Mouse (Mus musculus): ENCODE data around the gene Tagap. TPM values are rescaled to one million over a fixed set of nuclear protein-coding genes. Genes with fewer than 3 reads are reported as not detected.
A peak's percentile ranks its signal among the peaks of the same experiment; 100 is the strongest.

The Tagap gene
- 0.85 and 1.4 TPM in 2 replicates for polyA plus RNA-seq (2012; rRNA removed)

DNA sequence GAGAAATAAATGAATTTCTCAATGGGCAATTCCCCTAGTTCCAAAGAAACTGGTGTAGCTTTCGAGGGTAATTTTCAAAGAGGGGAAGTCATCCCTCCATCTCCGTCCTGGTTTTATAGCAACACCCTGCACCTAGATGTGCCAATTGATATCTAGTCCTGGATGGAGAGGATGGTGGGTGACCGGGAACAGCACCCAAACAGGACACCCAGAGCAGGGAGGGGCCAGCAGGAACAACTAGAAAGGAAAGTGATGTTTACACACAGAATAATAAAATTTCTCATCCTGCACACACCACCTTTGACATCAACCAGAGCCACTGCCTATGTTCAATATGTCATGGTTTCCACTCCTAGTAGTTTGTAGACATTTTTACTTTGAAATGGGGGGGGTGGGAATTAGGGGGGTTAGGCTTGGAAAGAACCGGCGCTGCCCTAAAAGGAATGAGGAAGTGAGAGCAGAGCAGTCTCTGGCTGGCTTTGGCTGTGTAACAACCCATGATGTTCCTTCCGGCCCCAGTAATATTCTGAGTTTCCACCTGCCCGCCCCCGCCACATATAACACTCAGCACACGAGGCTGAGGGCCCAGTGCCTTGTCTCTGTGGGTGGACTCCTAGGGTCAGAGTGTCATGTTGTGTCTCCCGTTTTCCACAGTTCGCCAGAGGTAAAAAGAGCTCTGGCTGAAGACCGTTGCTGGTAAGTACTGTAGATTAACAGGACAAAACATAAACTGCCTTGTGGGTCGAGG is at the start of gene Tagap:
Tagap (plus strand) TSS at position 588 of the 748 bp plus-strand sequence.
- peak within 1 kb of the TSS; percentile 77 for H3K27ac ChIP-seq (ENCODE audit: insufficient read depth, low read depth, low read length)
- H3K4me3 ChIP-seq (ENCODE audit: low read depth, low read length) = peak within 1 kb of the TSS; percentile 54
- TF ChIP-seq CTCF (IDR thresholded peaks at IDR 0.05; ENCODE audit: extremely low read depth, insufficient read length, insufficient replicate concordance, low read depth, low read length) (no peak), POLR2A (IDR thresholded peaks at IDR 0.05; ENCODE audit: low read depth, low read length) (peak; percentile 47; the same call in 1 of the 2 replicates)
- no peaks in the 10 kb centered on the region for H3K27me3 ChIP-seq (ENCODE audit: control insufficient read depth, insufficient read depth, low read length)
- 33% methylated on average over 13 of the region's 13 CpGs for WGBS
- peaks cover 2% of the 10 kb centered on the region; the same call in 1 of the 2 replicates for H3K4me1 ChIP-seq (ENCODE audit: control insufficient read depth, insufficient read depth, insufficient read length, low read length)
- H3K36me3 ChIP-seq (ENCODE audit: control insufficient read depth, insufficient read depth, low read length) = no peaks in the 10 kb centered on the region; the same call in 1 of the 2 replicates

DNA sequence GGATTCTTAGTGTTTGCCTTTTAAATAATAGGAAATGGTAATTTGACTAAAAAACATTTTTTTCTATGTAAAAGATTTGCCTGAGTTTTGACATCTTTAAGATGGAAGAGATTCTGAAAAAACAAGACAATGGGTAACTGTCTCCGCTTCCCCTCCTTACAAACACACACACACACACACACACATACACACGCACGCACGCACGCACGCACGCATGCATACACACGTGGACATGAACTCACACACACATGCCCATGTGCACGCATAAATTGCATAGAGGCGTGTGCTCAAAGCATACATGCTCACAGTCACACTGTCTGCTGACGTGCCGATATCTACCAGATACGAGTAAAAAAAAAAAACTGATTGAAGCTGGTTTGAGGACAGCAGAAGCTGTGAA is 49.3 kb upstream of the Tagap start:
- TF ChIP-seq CTCF (IDR thresholded peaks at IDR 0.05; ENCODE audit: extremely low read depth, insufficient read length, insufficient replicate concordance, low read depth, low read length) = no peak
- no peak for TF ChIP-seq POLR2A (IDR thresholded peaks at IDR 0.05; ENCODE audit: low read depth, low read length)
- Histone ChIP-seq H3K4me1 (ENCODE audit: control insufficient read depth, insufficient read depth, insufficient read length, low read length) (no peaks in the 10 kb centered on the region), H3K36me3 (ENCODE audit: control insufficient read depth, insufficient read depth, low read length) (no peaks in the 10 kb centered on the region), H3K27me3 (ENCODE audit: control insufficient read depth, insufficient read depth, low read length) (no peaks in the 10 kb centered on the region), H3K27ac (ENCODE audit: insufficient read depth, low read depth, low read length) (no peak overlapping the region), H3K4me3 (ENCODE audit: low read depth, low read length) (no peak overlapping the region)
- WGBS = 85% methylated on average over 13 of the region's 13 CpGs

DNA sequence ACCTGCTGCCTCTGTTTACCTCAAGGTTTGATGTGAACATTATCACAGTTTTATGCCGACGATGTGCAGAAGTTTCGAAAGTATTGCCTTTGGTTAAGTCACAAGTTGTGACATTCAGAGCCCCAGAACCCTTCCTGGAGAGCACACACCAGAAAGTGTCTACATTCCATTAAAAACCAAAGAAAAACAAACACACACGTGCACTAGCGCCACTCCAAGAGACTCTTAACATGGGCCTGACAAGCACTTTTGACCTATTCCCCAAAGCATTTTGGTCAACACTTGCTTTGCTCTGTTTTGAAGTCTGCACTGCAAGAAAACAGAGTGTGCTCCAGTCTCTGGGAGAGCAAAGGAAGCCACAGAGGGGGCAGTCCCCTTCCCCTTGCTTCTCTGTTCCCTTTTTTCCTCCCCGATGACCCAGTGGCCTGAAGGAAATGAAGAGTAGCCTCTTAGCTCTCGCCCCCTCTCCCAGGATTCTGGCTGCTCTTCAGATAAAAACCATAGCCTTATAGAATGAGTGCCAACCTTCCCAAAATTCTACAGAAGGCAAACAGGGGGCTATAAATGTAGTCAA is 48.5 kb upstream of the Tagap start:
- TF ChIP-seq CTCF (IDR thresholded peaks at IDR 0.05; ENCODE audit: extremely low read depth, insufficient read length, insufficient replicate concordance, low read depth, low read length) = no peak
- no peak overlapping the region for H3K27ac ChIP-seq (ENCODE audit: insufficient read depth, low read depth, low read length)
- 65% methylated on average over 7 of the region's 7 CpGs for WGBS
- no peaks in the 10 kb centered on the region for H3K4me1 ChIP-seq (ENCODE audit: control insufficient read depth, insufficient read depth, insufficient read length, low read length)
- H3K36me3 ChIP-seq (ENCODE audit: control insufficient read depth, insufficient read depth, low read length) = no peaks in the 10 kb centered on the region
- H3K27me3 ChIP-seq (ENCODE audit: control insufficient read depth, insufficient read depth, low read length) = no peaks in the 10 kb centered on the region
- H3K4me3 ChIP-seq (ENCODE audit: low read depth, low read length) = no peak overlapping the region

DNA sequence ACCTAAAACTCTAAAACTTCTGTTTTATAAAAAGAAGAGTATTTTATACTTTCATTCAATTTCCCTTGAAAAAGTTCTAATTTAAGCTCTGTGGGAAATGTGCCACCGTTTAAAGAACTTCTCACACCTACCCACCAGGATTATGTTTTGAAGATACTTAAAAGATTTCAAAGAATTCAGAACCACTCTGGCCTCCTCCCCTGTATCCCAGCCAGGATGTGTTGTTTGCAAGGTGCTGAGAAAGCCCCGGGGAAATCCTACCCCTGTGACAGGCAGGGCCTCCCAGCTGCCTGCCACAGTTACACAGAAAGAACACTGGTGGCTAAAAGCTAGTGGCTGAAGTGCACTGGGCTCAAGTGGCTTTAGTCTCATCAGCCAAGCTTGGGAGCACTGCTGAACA is 47.9 kb upstream of the Tagap start:
- H3K4me3 ChIP-seq (ENCODE audit: low read depth, low read length) = no peak overlapping the region
- H3K36me3 ChIP-seq (ENCODE audit: control insufficient read depth, insufficient read depth, low read length) = no peaks in the 10 kb centered on the region
- no peak overlapping the region for H3K27ac ChIP-seq (ENCODE audit: insufficient read depth, low read depth, low read length)
- TF ChIP-seq CTCF (IDR thresholded peaks at IDR 0.05; ENCODE audit: extremely low read depth, insufficient read length, insufficient replicate concordance, low read depth, low read length) (no peak), POLR2A (IDR thresholded peaks at IDR 0.05; ENCODE audit: low read depth, low read length) (no peak)
- H3K4me1 ChIP-seq (ENCODE audit: control insufficient read depth, insufficient read depth, insufficient read length, low read length) = no peaks in the 10 kb centered on the region
- H3K27me3 ChIP-seq (ENCODE audit: control insufficient read depth, insufficient read depth, low read length) = no peaks in the 10 kb centered on the region
- WGBS = 39% methylated on average over 2 of the region's 2 CpGs

DNA sequence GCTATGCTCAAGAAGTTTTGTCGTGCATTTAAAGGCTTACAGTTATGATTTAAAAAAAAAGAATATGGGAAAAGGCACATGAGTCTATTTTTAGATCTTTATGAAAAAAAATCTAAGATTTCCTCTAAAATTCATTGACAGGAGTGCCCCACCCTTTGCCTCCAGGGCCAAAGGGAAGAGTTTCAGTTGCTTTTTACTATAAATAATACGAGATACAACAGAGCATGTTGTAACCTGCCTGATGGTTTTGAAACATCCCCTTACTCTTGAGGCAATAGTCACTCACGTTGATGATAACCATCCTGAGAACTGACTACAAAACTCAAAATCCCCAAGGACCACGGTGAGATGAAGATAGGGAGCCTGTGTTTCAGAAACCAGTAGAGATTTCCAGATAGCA is 46.3 kb upstream of the Tagap start:
- TF ChIP-seq CTCF (IDR thresholded peaks at IDR 0.05; ENCODE audit: extremely low read depth, insufficient read length, insufficient replicate concordance, low read depth, low read length) (no peak), POLR2A (IDR thresholded peaks at IDR 0.05; ENCODE audit: low read depth, low read length) (no peak)
- 61% methylated on average over 4 of the region's 4 CpGs for WGBS
- no peaks in the 10 kb centered on the region for H3K27me3 ChIP-seq (ENCODE audit: control insufficient read depth, insufficient read depth, low read length)
- H3K36me3 ChIP-seq (ENCODE audit: control insufficient read depth, insufficient read depth, low read length) = no peaks in the 10 kb centered on the region
- no peaks in the 10 kb centered on the region for H3K4me1 ChIP-seq (ENCODE audit: control insufficient read depth, insufficient read depth, insufficient read length, low read length)
- H3K27ac ChIP-seq (ENCODE audit: insufficient read depth, low read depth, low read length) = no peak overlapping the region
- H3K4me3 ChIP-seq (ENCODE audit: low read depth, low read length) = no peak overlapping the region

GRCm38 (mm10) chr17:7883126-7883525 is 42.7 kb upstream of the Tagap start:
- 87% methylated on average over 11 of the region's 11 CpGs for WGBS
- Histone ChIP-seq H3K27ac (ENCODE audit: insufficient read depth, low read depth, low read length) (no peak overlapping the region), H3K4me3 (ENCODE audit: low read depth, low read length) (no peak overlapping the region), H3K27me3 (ENCODE audit: control insufficient read depth, insufficient read depth, low read length) (no peaks in the 10 kb centered on the region), H3K36me3 (ENCODE audit: control insufficient read depth, insufficient read depth, low read length) (no peaks in the 10 kb centered on the region), H3K4me1 (ENCODE audit: control insufficient read depth, insufficient read depth, insufficient read length, low read length) (no peaks in the 10 kb centered on the region)
- no peak for TF ChIP-seq CTCF (IDR thresholded peaks at IDR 0.05; ENCODE audit: extremely low read depth, insufficient read length, insufficient replicate concordance, low read depth, low read length)
- TF ChIP-seq POLR2A (IDR thresholded peaks at IDR 0.05; ENCODE audit: low read depth, low read length) = no peak

DNA sequence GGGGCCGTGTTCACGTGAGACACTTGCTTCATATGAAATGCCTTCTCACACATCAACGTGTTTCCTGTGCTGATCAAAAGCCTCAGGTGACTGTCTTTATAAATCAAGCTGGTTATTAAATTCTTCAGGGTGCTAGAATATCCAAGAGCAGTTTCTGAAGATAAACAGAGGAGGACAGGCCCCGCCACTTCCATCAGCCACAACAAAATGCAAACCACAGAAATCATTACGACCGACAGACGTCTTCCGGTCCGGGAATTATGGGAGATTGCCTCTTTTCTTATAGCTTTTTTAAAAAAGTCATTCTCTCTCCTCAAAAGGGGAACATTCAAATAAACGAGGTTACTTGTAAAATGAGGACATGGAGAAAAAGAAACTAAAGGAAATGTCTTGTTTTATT is 41.2 kb upstream of the Tagap start:
- H3K4me1 ChIP-seq (ENCODE audit: control insufficient read depth, insufficient read depth, insufficient read length, low read length) = no peaks in the 10 kb centered on the region
- H3K4me3 ChIP-seq (ENCODE audit: low read depth, low read length) = no peak overlapping the region
- no peaks in the 10 kb centered on the region for H3K36me3 ChIP-seq (ENCODE audit: control insufficient read depth, insufficient read depth, low read length)
- H3K27me3 ChIP-seq (ENCODE audit: control insufficient read depth, insufficient read depth, low read length) = no peaks in the 10 kb centered on the region
- 68% methylated on average over 10 of the region's 10 CpGs for WGBS
- no peak for TF ChIP-seq POLR2A (IDR thresholded peaks at IDR 0.05; ENCODE audit: low read depth, low read length)
- TF ChIP-seq CTCF (IDR thresholded peaks at IDR 0.05; ENCODE audit: extremely low read depth, insufficient read length, insufficient replicate concordance, low read depth, low read length) = no peak
- no peak overlapping the region for H3K27ac ChIP-seq (ENCODE audit: insufficient read depth, low read depth, low read length)

All from small intestine, adult 2 months (tissue).